Mouse (Mus musculus) liver, embryonic 14.5 days (tissue): Measurements from ENCODE around the gene Cldn13.

ENCODE experiments used
- CTCF ChIP-seq: IDR thresholded peaks from 2 replicates; pipeline ENCODE4 v1.5.1; 2016; ENCODE audit warnings: antibody characterized with exemption, low read depth, control low read depth
- EP300 ChIP-seq: IDR thresholded peaks from 2 replicates; pipeline ENCODE4 v1.6.1; 2016; ENCODE audit warnings: antibody characterized with exemption, low read depth

DNA sequence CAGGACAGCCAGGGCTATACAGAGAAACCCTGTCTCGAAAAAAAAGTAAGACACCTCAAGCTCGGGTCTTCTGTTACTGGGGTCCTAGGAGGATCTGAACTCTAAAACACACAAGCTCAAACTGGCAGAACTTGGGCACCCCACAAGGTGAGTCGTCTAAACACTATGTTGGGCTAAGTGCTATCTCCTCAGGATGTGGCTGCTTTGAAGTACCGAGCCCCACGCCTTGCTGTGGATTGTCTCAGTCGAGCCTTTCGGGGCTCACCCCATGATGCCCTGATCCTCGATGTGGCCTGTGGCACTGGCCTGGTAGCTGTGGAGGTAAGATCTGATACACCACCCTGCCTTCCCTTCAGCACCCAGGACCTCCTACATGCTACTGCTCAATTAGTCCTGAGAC is 18.0 kb upstream of the Cldn13 start:
- TF ChIP-seq CTCF, result no peak
- TF ChIP-seq EP300, result no peak
